Mouse (Mus musculus) liver, embryonic 11.5 days (tissue): ENCODE results near the gene Pdk1. TPM values are rescaled to one million over a fixed set of nuclear protein-coding genes. Genes with fewer than 3 reads are reported as not detected.
"Not testable (repeated sequence)": the region's sequence is repeated elsewhere in the genome, so short reads cannot be mapped to it uniquely, and the experiment has no call there.

Experiments
- ATAC-seq: fragments of 200-750 bp; cut with Nextera tagmentation; replicated peaks from 2 replicates; pipeline ENCODE4 v1.8.0; 2017; ENCODE audit warnings: moderate number of reproducible peaks, mild to moderate bottlenecking, moderate TSS enrichment, moderate library complexity; ENCODE audit not compliant: low FRiP score
- DNase-seq: peaks from one replicate; pipeline ENCODE4 v3.0.0-alpha.2; 2017; ENCODE audit warnings: low spot score
- H3K27ac ChIP-seq: fragments of 300-500 bp; sonication (generic); 2 replicates; pipeline ENCODE4 v1.5.1; 2014; ENCODE audit warnings: mild to moderate bottlenecking, low read depth, low read length, control low read depth
- H3K27me3 ChIP-seq: fragments of 300-500 bp; sonication (generic); replicated peaks from 2 replicates; pipeline ENCODE4 v1.6.1; 2014; ENCODE audit warnings: low read length, mixed read lengths; ENCODE audit not compliant: control insufficient read depth, insufficient read depth
- H3K36me3 ChIP-seq: fragments of 300-500 bp; sonication (generic); 2 replicates; pipeline ENCODE4 v1.6.1; 2014; ENCODE audit warnings: mild to moderate bottlenecking, low read length, moderate library complexity, mixed read lengths; ENCODE audit not compliant: control insufficient read depth, insufficient read depth
- H3K4me1 ChIP-seq: fragments of 300-500 bp; sonication (generic); replicated peaks from 2 replicates; pipeline ENCODE4 v1.6.1; 2014; ENCODE audit warnings: low read length, mixed read lengths; ENCODE audit not compliant: control insufficient read depth, insufficient read depth
- H3K4me2 ChIP-seq: fragments of 300-500 bp; sonication (generic); 2 replicates; pipeline ENCODE4 v1.6.1; 2014; ENCODE audit warnings: mild to moderate bottlenecking, control low read depth, moderate library complexity
- H3K4me3 ChIP-seq: fragments of 300-500 bp; sonication (generic); 2 replicates; pipeline ENCODE4 v1.5.1; 2014; ENCODE audit warnings: low read depth, low read length, control low read depth
- H3K9ac ChIP-seq: fragments of 300-500 bp; sonication (generic); 2 replicates; pipeline ENCODE4 v1.6.1; 2014; ENCODE audit warnings: low read depth, low read length, control low read depth
- H3K9me3 ChIP-seq: fragments of 300-500 bp; sonication (generic); 2 replicates; pipeline ENCODE4 v1.6.1; 2016; ENCODE audit warnings: low read length, inconsistent platforms, mixed read lengths; ENCODE audit not compliant: control insufficient read depth
- WGBS: fragments of 180-500 bp; shearing (Covaris S2); extraction: QIAGEN DNeasy Blood & Tissue Kit; methylation state at CpG from one replicate; pipeline ENCODE4 v1.1.7; 2014; 5-methylcytosine and 5-hydroxymethylcytosine counted together
- polyA plus RNA-seq: library from polyadenylated mRNA; unstranded; fragments of >200 nt; fragmentation: Nextera tagmentation; extraction: Ambion mirVana; gene quantifications from 2 replicates; pipeline ENCODE4 v1.2.1, GENCODE M21; 2014

Pdk1 gene
- polyA plus RNA-seq, 1 experiment from 2014 or later: 133 TPM

- H3K4me3 ChIP-seq: no peak overlapping the region
- DNase-seq (no peak), ATAC-seq (no peak)
- 89% methylated on average over 12 of the region's 12 CpGs for WGBS
- H3K36me3 ChIP-seq: peaks cover 36% of the 10 kb centered on the region
- no peak overlapping the region for H3K4me2 ChIP-seq
- no peak overlapping the region for H3K27ac ChIP-seq
- H3K9ac ChIP-seq: no peak overlapping the region
- H3K27me3 ChIP-seq: no peaks in the 10 kb centered on the region
- H3K4me1 ChIP-seq: no peaks in the 10 kb centered on the region
- no peaks in the 10 kb centered on the region for H3K9me3 ChIP-seq
Observed at GRCm38 (mm10) chr2:71897420-71897819, 24.4 kb downstream of the Pdk1 start.

DNA sequence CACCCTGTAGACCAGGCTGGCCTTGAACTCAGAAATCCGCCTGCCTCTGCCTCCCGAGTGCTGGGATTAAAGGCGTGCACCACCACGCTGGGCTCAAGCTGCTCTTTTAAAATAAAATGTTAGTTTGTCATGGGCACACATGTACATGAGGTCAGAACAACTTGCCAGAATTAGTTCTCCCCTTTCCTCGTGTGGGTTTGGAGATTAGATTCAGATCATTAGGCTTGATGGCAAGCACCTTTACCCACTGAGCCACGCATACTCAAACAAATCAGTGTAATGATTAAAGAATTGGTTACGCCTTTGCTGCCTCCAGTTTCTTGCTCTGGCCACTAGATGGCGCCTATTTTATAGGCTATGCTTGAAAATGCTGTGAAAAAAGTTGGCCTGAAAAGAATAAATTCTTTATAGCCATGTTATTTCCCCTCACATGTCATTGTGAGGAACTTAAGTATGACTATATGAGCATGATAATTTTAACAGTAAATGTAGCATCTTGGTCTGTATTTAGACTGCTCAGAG lies 25.4 kb downstream of the Pdk1 start:
- H3K9me3 ChIP-seq: no peaks in the 10 kb centered on the region
- ATAC-seq (no peak), DNase-seq (no peak)
- H3K4me2 ChIP-seq: no peak overlapping the region
- H3K27ac ChIP-seq: no peak overlapping the region
- H3K4me3 ChIP-seq: no peak overlapping the region
- H3K36me3 ChIP-seq: peaks cover 27% of the 10 kb centered on the region; the same call in 1 of the 2 replicates
- 58% methylated on average over 8 of the region's 8 CpGs for WGBS
- H3K9ac ChIP-seq: no peak overlapping the region
- H3K4me1 ChIP-seq: no peaks in the 10 kb centered on the region
- H3K27me3 ChIP-seq: no peaks in the 10 kb centered on the region

GRCm38 (mm10) chr2:71899886-71900285 lies 26.9 kb downstream of the Pdk1 start:
- H3K27me3 ChIP-seq: no peaks in the 10 kb centered on the region
- H3K4me1 ChIP-seq: no peaks in the 10 kb centered on the region
- DNase-seq (no peak), ATAC-seq (no peak)
- no peak overlapping the region for H3K27ac ChIP-seq
- H3K36me3 ChIP-seq: peaks cover 24% of the 10 kb centered on the region; the same call in 1 of the 2 replicates
- 91% methylated on average over 15 of the region's 15 CpGs for WGBS
- H3K9me3 ChIP-seq: no peaks in the 10 kb centered on the region
- no peak overlapping the region for H3K4me3 ChIP-seq
- H3K4me2 ChIP-seq: no peak overlapping the region
- no peak overlapping the region for H3K9ac ChIP-seq

GRCm38 (mm10) chr2:71905154-71905553 lies 32.1 kb downstream of the Pdk1 start:
- ATAC-seq (no peak), DNase-seq (no peak)
- Histone ChIP-seq H3K9ac (no peak overlapping the region), H3K4me1 (no peaks in the 10 kb centered on the region), H3K27me3 (no peaks in the 10 kb centered on the region), H3K9me3 (no peaks in the 10 kb centered on the region), H3K36me3 (peaks cover 10% of the 10 kb centered on the region; the same call in 1 of the 2 replicates), H3K4me2 (no peak overlapping the region), H3K27ac (no peak overlapping the region), H3K4me3 (no peak overlapping the region)
- 91% methylated on average over 7 of the region's 7 CpGs for WGBS

GRCm38 (mm10) chr2:71906356-71906755 lies 33.3 kb downstream of the Pdk1 start:
- not testable (repeated sequence) for H3K27ac ChIP-seq, ATAC-seq, H3K9ac ChIP-seq, H3K9me3 ChIP-seq, H3K4me1 ChIP-seq, H3K36me3 ChIP-seq, DNase-seq, H3K4me2 ChIP-seq, H3K4me3 ChIP-seq, H3K27me3 ChIP-seq
- 90% methylated on average over 8 of the region's 8 CpGs for WGBS

GRCm38 (mm10) chr2:71913911-71914310 lies 40.9 kb downstream of the Pdk1 start:
- no peak for ATAC-seq
- Histone ChIP-seq H3K4me2 (no peak overlapping the region), H3K27me3 (no peaks in the 10 kb centered on the region), H3K27ac (no peak overlapping the region), H3K9me3 (no peaks in the 10 kb centered on the region), H3K4me3 (no peak overlapping the region), H3K9ac (no peak overlapping the region), H3K36me3 (no peaks in the 10 kb centered on the region), H3K4me1 (no peaks in the 10 kb centered on the region)
- no peak for DNase-seq
- 67% methylated on average over 10 of the region's 10 CpGs for WGBS

GRCm38 (mm10) chr2:71919227-71919647 lies 46.2 kb downstream of the Pdk1 start:
- DNase-seq (no peak), ATAC-seq (no peak)
- Histone ChIP-seq H3K27me3 (no peaks in the 10 kb centered on the region), H3K4me3 (no peak overlapping the region), H3K4me2 (no peak overlapping the region), H3K9ac (no peak overlapping the region), H3K27ac (no peak overlapping the region), H3K36me3 (no peaks in the 10 kb centered on the region), H3K4me1 (no peaks in the 10 kb centered on the region), H3K9me3 (no peaks in the 10 kb centered on the region)
- 64% methylated on average over 11 of the region's 11 CpGs for WGBS

DNA sequence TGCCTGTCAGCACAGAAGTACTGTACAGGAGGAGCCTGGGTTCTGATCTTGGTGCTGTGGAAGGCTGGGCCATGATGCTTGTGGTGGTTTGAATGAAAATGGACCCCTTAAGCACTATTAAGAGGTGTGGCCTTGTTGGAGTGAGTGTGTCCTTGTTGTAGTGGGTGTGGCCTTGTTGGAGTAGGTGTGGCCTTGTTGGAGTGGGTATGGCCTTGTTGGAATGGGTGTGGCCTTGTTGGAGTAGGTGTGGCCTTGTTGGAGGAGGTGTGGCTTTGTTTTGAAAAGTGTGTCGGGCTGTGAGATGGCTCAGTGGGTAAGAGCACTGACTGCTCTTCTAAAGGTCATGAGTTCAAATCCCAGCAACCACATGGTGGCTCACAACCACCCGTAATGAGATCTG lies 51.9 kb downstream of the Pdk1 start:
- H3K27ac ChIP-seq, H3K4me2 ChIP-seq, DNase-seq, H3K9me3 ChIP-seq, H3K9ac ChIP-seq, H3K4me3 ChIP-seq, H3K36me3 ChIP-seq, H3K27me3 ChIP-seq, ATAC-seq, H3K4me1 ChIP-seq: not testable (repeated sequence)
- 91% methylated on average over 2 of the region's 2 CpGs for WGBS

GRCm38 (mm10) chr2:71934046-71934445 lies 61.0 kb downstream of the Pdk1 start:
- no peak overlapping the region for H3K4me3 ChIP-seq
- no peaks in the 10 kb centered on the region for H3K4me1 ChIP-seq
- no peaks in the 10 kb centered on the region for H3K9me3 ChIP-seq
- no peaks in the 10 kb centered on the region for H3K27me3 ChIP-seq
- no peak for ATAC-seq
- DNase-seq: no peak
- H3K4me2 ChIP-seq: no peak overlapping the region
- no peaks in the 10 kb centered on the region for H3K36me3 ChIP-seq
- no peak overlapping the region for H3K9ac ChIP-seq
- WGBS: 89% methylated on average over 8 of the region's 8 CpGs
- H3K27ac ChIP-seq: no peak overlapping the region
